In the genomic region with DNA sequence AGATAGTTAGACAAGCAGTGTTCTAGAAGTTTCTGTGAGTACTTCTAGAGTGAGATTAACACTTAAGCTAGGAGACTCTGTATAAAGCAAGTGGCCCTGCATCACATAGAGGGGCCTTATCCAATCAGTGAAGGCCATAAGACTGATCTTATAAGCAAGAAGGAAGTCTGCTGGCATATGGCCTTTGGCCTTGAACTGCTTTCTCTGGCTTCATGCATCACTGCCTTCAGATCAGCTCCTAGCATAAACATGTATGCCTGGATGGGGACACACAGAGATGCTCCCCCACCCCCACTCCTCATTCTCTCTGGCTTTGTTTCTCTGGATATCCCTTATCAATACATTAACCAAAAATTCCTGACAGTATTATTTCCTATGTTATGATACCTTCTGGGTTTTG, we compare ENCODE assay signal across 22 mouse cellular contexts.
DNase-seq lines count a peak whose midpoint lies in the region; ATAC-seq and TF ChIP-seq lines count a peak whose summit lies in the region.
"Had no signal": no experiment of that assay in that cellular context is flagged by ENCODE, and none has a peak within 500 bp of the region (broad histone marks: within the 10 kb centered on the region; RNA-seq: fewer than 3 reads in every experiment).

No protein-coding gene starts in this region.

- H3K4me3 ChIP-seq in hindbrain, embryonic 12.5 days = no peak overlapping the region
- no peak overlapping the region for H3K4me3 ChIP-seq in hindbrain, postnatal 0 days (ENCODE audit: low read length)
- no peak overlapping the region for H3K4me3 ChIP-seq in neural tube, embryonic 12.5 days
- H3K4me3 ChIP-seq: embryonic facial prominence, embryonic 13.5 days; forebrain, embryonic 12.5 days; heart, adult 2 months; heart, embryonic 15.5 days had no signal

- H3K27ac ChIP-seq in hindbrain, embryonic 12.5 days = peak overlapping the region; percentile 37; the same call in 1 of the 2 replicates
- no peak overlapping the region for H3K27ac ChIP-seq in hindbrain, postnatal 0 days
- peak overlapping the region; percentile 28; the same call in 1 of the 2 replicates for H3K27ac ChIP-seq in neural tube, embryonic 12.5 days
- H3K27ac ChIP-seq: embryonic facial prominence, embryonic 13.5 days; forebrain, embryonic 12.5 days; heart, adult 2 months; heart, embryonic 15.5 days had no signal

- DNase-seq in hindbrain, postnatal 0 days (ENCODE audit: low spot score) = no peak
- DNase-seq in kidney, adult 9 months = peak; percentile 13
- DNase-seq in kidney, adult 18-20 months = no peak
- no peak for DNase-seq in neural tube, embryonic 10.5 days (ENCODE audit: extremely low spot score, low spot score)
- DNase-seq: adrenal gland, adult 8-10 months; adrenal gland, postnatal 36 days; cerebellum, adult 11 months; cerebellum, adult 9-10 months; cerebellum, postnatal 36 days; gastrocnemius, postnatal 14 days; heart, adult 2 months; heart, postnatal 14 days had no signal

- no peak overlapping the region for H3K9ac ChIP-seq in hindbrain, embryonic 12.5 days
- H3K9ac ChIP-seq in hindbrain, postnatal 0 days (replicated peaks; ENCODE audit: low read length) = no peak overlapping the region
- H3K9ac ChIP-seq in neural tube, embryonic 12.5 days = no peak overlapping the region
- H3K9ac ChIP-seq: embryonic facial prominence, embryonic 13.5 days; forebrain, embryonic 12.5 days; heart, embryonic 15.5 days had no signal

- H3K4me2 ChIP-seq in hindbrain, embryonic 12.5 days (replicated peaks) = no peak overlapping the region
- H3K4me2 ChIP-seq in hindbrain, postnatal 0 days (ENCODE audit: low read depth, low read length) = no peak overlapping the region
- H3K4me2 ChIP-seq in neural tube, embryonic 12.5 days (replicated peaks) = no peak overlapping the region
- H3K4me2 ChIP-seq: embryonic facial prominence, embryonic 13.5 days; forebrain, embryonic 12.5 days; heart, embryonic 11.5 days; heart, embryonic 15.5 days had no signal

- no peaks in the 10 kb centered on the region for H3K9me3 ChIP-seq in hindbrain, embryonic 12.5 days (replicated peaks)
- no peaks in the 10 kb centered on the region for H3K9me3 ChIP-seq in hindbrain, postnatal 0 days (ENCODE audit: low read length)
- no peaks in the 10 kb centered on the region for H3K9me3 ChIP-seq in neural tube, embryonic 12.5 days
- H3K9me3 ChIP-seq: embryonic facial prominence, embryonic 13.5 days; forebrain, embryonic 12.5 days; heart, embryonic 15.5 days had no signal

- H3K36me3 ChIP-seq in hindbrain, embryonic 12.5 days = no peaks in the 10 kb centered on the region
- no peaks in the 10 kb centered on the region for H3K36me3 ChIP-seq in hindbrain, postnatal 0 days (ENCODE audit: insufficient read depth, low read length)
- no peaks in the 10 kb centered on the region for H3K36me3 ChIP-seq in neural tube, embryonic 12.5 days
- H3K36me3 ChIP-seq: embryonic facial prominence, embryonic 13.5 days; forebrain, embryonic 12.5 days; heart, embryonic 15.5 days had no signal

- no peak for TF ChIP-seq CTCF in hindbrain, postnatal 0 days (IDR thresholded peaks at IDR 0.05; ENCODE audit: low read depth)

- peaks cover 27% of the 10 kb centered on the region for H3K4me1 ChIP-seq in hindbrain, embryonic 12.5 days
- no peaks in the 10 kb centered on the region for H3K4me1 ChIP-seq in hindbrain, postnatal 0 days (ENCODE audit: insufficient read depth, low read length)
- H3K4me1 ChIP-seq in neural tube, embryonic 12.5 days = peaks cover 16% of the 10 kb centered on the region
- H3K4me1 ChIP-seq: heart, embryonic 15.5 days had no signal

- no peak for ATAC-seq in hindbrain, embryonic 12.5 days (ENCODE audit: low FRiP score)
- ATAC-seq in hindbrain, postnatal 0 days = no peak
- no peak for ATAC-seq in neural tube, embryonic 12.5 days (ENCODE audit: low FRiP score, low read depth)
- ATAC-seq: activated CD4-positive, CD25-positive, alpha-beta regulatory T cell, adult 4 months; forebrain, embryonic 16.5 days; Patski had no signal

- no peaks in the 10 kb centered on the region for H3K27me3 ChIP-seq in hindbrain, embryonic 12.5 days
- H3K27me3 ChIP-seq in hindbrain, postnatal 0 days (ENCODE audit: insufficient read depth, low read length) = no peaks in the 10 kb centered on the region
- H3K27me3 ChIP-seq in neural tube, embryonic 12.5 days (replicated peaks) = no peaks in the 10 kb centered on the region
- H3K27me3 ChIP-seq: CH12.LX; embryonic facial prominence, embryonic 13.5 days; Patski had no signal
